Mouse (Mus musculus): ENCODE results near the gene Gm7879. TPM values are rescaled to one million over a fixed set of nuclear protein-coding genes. Genes with fewer than 3 reads are reported as not detected.
"Not testable (repeated sequence)": the region's sequence is repeated elsewhere in the genome, so short reads cannot be mapped to it uniquely, and the experiment has no call there.

The Gm7879 gene
- polyA plus RNA-seq (2015; fragmentation: Nextera tagmentation; extraction: Ambion mirVana), result 0.48 TPM in 1 of 2 replicates, not detected in the other

DNA sequence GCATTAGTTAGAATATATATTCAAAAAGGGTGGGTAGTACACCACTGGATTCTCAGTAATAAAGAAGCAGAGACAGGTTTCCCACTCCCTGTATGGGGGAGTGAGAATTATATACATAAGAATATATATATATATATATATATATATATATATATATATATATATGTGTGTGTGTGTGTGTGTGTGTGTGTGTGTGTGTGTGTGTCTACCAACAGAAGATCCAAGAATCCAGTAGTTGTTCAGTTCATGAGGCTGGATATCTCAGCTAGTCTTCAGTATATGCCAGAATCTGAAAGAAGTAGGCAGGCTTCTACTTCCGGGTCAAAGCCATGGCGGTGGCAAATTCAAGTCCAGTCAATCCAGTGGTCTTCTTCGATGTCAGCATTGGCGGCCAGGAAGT, at the start of gene Gm7879:
Gene Gm7879, plus strand, starts transcription at position 301 of the 400 bp plus-strand sequence.
- not testable (repeated sequence) for H3K4me1 ChIP-seq; H3K9ac ChIP-seq; H3K4me3 ChIP-seq; H3K27me3 ChIP-seq (replicated peaks); H3K36me3 ChIP-seq; H3K27ac ChIP-seq (replicated peaks); H3K4me2 ChIP-seq; H3K9me3 ChIP-seq; ATAC-seq (ENCODE audit: extremely low read depth, insufficient number of reproducible peaks, low FRiP score, low TSS enrichment)
- WGBS, result 83% methylated on average over 4 of the region's 4 CpGs

DNA sequence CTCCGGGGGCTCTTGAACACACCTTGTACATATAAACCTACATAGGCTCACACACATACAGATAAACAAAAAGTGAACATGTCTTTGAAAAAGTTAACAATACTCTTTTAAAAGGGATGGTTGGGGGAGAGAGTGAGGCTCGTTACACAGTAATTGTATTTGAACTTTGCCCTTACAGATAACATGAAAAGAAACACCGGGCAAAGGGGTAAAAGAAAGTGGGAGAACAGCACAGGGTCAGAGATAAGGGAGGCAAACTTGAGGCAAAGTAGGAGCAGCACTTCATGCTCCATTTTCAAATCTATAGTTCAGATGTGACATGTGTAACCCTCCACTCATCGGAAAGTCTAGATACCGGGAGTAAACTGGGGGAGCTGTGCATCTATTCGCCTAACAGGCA, 49.3 kb upstream of the Gm7879 start:
- ATAC-seq (ENCODE audit: extremely low read depth, insufficient number of reproducible peaks, low FRiP score, low TSS enrichment), result no peak
- no peaks in the 10 kb centered on the region for H3K9me3 ChIP-seq
- 38% methylated on average over 6 of the region's 6 CpGs for WGBS
- H3K4me2 ChIP-seq, result no peak overlapping the region
- H3K27me3 ChIP-seq (replicated peaks), result no peaks in the 10 kb centered on the region
- H3K4me1 ChIP-seq, result peaks cover 24% of the 10 kb centered on the region
- H3K27ac ChIP-seq (replicated peaks), result no peak overlapping the region
- no peaks in the 10 kb centered on the region for H3K36me3 ChIP-seq
- H3K4me3 ChIP-seq, result no peak overlapping the region
- no peak overlapping the region for H3K9ac ChIP-seq

DNA sequence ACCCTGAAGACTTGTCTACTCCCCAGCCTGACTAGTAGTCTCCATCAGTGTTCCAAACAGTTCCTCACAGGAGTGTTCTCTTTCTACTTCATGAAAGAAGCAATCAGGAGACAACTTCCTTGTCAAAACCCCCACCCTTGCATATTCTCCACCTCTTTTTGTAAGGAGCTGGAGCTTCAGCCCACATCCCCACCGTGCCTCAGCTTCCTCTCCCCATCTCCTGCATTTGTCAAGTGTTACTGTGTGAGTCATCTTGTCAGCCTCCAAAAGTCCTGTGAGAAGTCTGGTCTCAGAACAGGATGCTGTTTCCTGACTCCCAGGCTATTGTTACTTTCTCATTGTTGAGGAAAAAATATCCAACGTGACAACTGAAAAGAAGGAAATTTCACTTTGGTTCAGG, 47.6 kb upstream of the Gm7879 start:
- no peak overlapping the region for H3K9ac ChIP-seq
- H3K27ac ChIP-seq (replicated peaks), result no peak overlapping the region
- H3K4me1 ChIP-seq, result peaks cover 25% of the 10 kb centered on the region
- H3K36me3 ChIP-seq, result no peaks in the 10 kb centered on the region
- H3K27me3 ChIP-seq (replicated peaks), result no peaks in the 10 kb centered on the region
- H3K4me3 ChIP-seq, result no peak overlapping the region
- no peak overlapping the region for H3K4me2 ChIP-seq
- H3K9me3 ChIP-seq, result no peaks in the 10 kb centered on the region
- 45% methylated on average over 2 of the region's 2 CpGs for WGBS
- no peak for ATAC-seq (ENCODE audit: extremely low read depth, insufficient number of reproducible peaks, low FRiP score, low TSS enrichment)

DNA sequence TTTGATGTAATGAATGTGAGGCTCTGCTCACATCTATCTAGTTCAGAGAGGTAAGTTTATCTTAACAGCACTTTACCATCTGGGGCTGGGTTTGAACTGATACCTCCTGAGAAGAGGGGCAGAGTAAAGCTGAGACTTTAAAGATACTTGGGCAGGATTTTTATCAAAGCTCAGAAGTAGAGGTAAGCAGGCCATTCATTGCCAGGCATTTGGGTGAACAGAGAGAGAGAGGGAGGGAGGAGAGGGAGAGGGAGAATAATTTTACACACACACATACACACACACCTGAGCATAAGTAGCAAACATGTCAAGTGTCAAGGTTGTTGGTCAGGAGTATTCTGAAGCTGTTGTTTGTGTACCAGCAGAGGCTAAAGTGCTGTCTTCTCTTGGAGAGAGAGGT, 44.7 kb upstream of the Gm7879 start, which contains the start of gene Cd38:
Gene Cd38, plus strand, starts transcription at position 301 of the 400 bp plus-strand sequence.
- no peak for ATAC-seq (ENCODE audit: extremely low read depth, insufficient number of reproducible peaks, low FRiP score, low TSS enrichment)
- no peaks in the 10 kb centered on the region for H3K36me3 ChIP-seq
- peak within 1 kb of the TSS; percentile 91 for H3K4me2 ChIP-seq

DNA sequence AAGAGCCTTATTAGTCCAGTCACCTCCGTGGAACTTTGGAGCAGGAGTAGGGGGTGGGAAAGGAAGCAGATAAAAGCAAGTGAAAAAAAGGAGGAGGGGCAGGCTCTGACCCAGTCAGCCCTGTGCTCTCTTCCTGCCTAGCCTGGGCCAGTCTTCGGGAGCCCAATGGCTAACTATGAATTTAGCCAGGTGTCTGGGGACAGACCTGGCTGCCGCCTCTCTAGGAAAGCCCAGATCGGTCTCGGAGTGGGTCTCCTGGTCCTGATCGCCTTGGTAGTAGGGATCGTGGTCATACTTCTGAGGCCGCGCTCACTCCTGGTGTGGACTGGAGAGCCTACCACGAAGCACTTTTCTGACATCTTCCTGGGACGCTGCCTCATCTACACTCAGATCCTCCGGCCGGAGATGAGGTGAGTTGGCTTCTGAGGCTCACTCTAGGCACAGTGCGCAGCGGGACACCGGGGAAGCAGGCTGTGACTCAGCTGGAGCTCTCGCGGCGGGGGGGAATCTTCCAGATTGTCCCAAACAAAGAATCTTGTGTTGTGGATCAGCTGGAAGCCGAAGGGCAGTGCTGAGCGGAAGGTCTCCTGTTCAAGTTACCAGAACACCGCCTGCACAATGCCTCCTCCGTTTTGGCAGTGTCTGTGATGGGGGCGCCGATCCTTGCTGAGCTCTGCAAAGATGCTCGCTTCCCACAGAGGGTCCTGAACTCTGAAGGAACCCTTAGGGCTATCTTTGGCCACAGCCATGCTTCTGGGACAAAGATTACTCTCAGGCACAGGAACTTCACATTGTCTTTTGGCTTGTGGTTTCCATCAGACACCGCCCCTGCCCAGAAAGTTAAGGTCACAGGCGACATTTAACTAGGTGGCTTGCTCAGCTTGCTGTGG, 44.0 kb upstream of the Gm7879 start:
- no peaks in the 10 kb centered on the region for H3K27me3 ChIP-seq (replicated peaks)
- under 1% methylated on average over 28 of the region's 28 CpGs for WGBS
- peak; percentile 32; the same call in 1 of the 2 replicates for ATAC-seq (ENCODE audit: extremely low read depth, insufficient number of reproducible peaks, low FRiP score, low TSS enrichment)

More for the DNA sequence above, 44.7 kb upstream of the Gm7879 start, which contains the start of gene Cd38:
- no peaks in the 10 kb centered on the region for H3K27me3 ChIP-seq (replicated peaks)
- no peaks in the 10 kb centered on the region for H3K9me3 ChIP-seq
- peak within 1 kb of the TSS; percentile 64 for H3K4me3 ChIP-seq
- H3K9ac ChIP-seq, result peak within 1 kb of the TSS; percentile 81
- H3K4me1 ChIP-seq, result peaks cover 23% of the 10 kb centered on the region
- peak within 1 kb of the TSS; percentile 76 for H3K27ac ChIP-seq (replicated peaks)

DNA sequence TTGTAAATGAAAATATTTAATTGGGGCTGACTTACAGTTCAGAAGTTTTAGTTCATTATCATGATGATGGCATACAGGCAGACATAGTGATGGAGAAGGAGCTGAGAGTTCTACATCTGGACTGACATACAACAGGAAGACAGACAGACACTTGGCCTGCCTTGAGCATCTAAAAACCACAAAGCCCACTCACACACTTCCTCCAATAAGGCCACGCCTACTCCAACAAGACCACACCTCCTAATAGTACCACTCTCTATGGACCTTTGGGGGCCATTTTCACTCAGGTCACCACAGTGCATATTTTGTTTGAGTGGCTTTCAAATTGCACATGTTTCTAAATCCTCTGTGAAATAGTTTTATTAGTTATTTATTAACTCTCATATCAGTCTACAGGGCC, 41.1 kb upstream of the Gm7879 start:
- no peaks in the 10 kb centered on the region for H3K27me3 ChIP-seq (replicated peaks)
- no peak overlapping the region for H3K9ac ChIP-seq
- H3K4me3 ChIP-seq, result no peak overlapping the region
- ATAC-seq (ENCODE audit: extremely low read depth, insufficient number of reproducible peaks, low FRiP score, low TSS enrichment), result no peak
- H3K4me1 ChIP-seq, result peaks cover 25% of the 10 kb centered on the region
- H3K9me3 ChIP-seq, result no peaks in the 10 kb centered on the region
- H3K36me3 ChIP-seq, result 0 out of 2 replicates have a peak, but pooled peaks cover 2% of the 10 kb centered on the region
- no peak overlapping the region for H3K4me2 ChIP-seq
- WGBS, result 62% methylated on average over 1 of the region's 1 CpGs
- H3K27ac ChIP-seq (replicated peaks), result no peak overlapping the region

More for the DNA sequence above, 44.0 kb upstream of the Gm7879 start:
- Histone ChIP-seq H3K4me2 (peak overlapping the region; percentile 91), H3K9me3 (no peaks in the 10 kb centered on the region), H3K27ac (replicated peaks) (peak overlapping the region; percentile 76), H3K4me3 (peak overlapping the region; percentile 64), H3K9ac (peak overlapping the region; percentile 81), H3K4me1 (peaks cover 23% of the 10 kb centered on the region), H3K36me3 (0 out of 2 replicates have a peak, but pooled peaks cover 2% of the 10 kb centered on the region)

DNA sequence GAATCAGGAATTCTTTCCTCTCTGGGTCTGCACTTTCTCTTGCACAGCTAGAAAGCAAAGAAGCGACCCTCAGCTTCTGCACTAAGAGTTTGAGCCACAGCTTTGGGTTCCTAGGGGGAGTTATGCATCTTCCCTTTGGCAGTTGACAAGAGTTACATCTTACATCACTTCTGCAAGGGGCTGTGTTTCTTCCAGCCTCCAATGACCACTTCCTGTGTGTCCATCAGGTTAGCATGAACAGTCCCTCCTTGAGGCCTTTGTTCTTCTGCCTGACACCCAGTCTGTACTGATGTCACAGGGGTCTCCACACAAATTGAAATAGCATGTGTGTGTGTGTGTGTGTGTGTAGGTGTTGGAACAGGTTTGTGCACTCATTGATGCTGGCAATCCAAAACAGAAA, 40.3 kb upstream of the Gm7879 start:
- H3K36me3 ChIP-seq, result 0 out of 2 replicates have a peak, but pooled peaks cover 2% of the 10 kb centered on the region
- no peak overlapping the region for H3K9ac ChIP-seq
- H3K9me3 ChIP-seq, result no peaks in the 10 kb centered on the region
- WGBS, result 54% methylated on average over 1 of the region's 1 CpGs
- peaks cover 25% of the 10 kb centered on the region for H3K4me1 ChIP-seq
- no peak overlapping the region for H3K4me2 ChIP-seq
- no peaks in the 10 kb centered on the region for H3K27me3 ChIP-seq (replicated peaks)
- no peak overlapping the region for H3K4me3 ChIP-seq
- no peak for ATAC-seq (ENCODE audit: extremely low read depth, insufficient number of reproducible peaks, low FRiP score, low TSS enrichment)
- no peak overlapping the region for H3K27ac ChIP-seq (replicated peaks)

DNA sequence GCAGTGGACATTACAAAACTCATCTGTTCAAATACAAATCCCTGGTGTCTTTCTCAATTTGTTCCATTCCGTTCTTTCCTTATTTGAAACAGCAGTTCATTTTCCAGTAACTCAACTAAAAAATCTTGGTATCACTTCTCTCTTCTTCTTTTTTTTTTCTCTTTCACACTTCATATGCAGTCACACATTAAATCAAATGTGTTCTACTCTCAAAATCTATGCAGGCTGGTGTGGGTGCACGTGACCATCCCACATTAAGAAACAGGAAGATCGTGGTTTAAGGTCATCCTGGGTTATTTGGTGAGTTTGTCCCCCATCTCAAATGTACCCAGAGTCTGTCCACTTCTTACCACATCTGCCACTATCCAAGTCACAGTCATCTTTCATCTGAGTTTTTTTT, 30.9 kb upstream of the Gm7879 start:
- Histone ChIP-seq H3K9ac (no peak overlapping the region), H3K4me2 (no peak overlapping the region), H3K4me1 (no peaks in the 10 kb centered on the region), H3K4me3 (no peak overlapping the region), H3K27ac (replicated peaks) (no peak overlapping the region), H3K36me3 (no peaks in the 10 kb centered on the region), H3K27me3 (replicated peaks) (no peaks in the 10 kb centered on the region), H3K9me3 (no peaks in the 10 kb centered on the region)
- 87% methylated on average over 3 of the region's 3 CpGs for WGBS
- no peak for ATAC-seq (ENCODE audit: extremely low read depth, insufficient number of reproducible peaks, low FRiP score, low TSS enrichment)

DNA sequence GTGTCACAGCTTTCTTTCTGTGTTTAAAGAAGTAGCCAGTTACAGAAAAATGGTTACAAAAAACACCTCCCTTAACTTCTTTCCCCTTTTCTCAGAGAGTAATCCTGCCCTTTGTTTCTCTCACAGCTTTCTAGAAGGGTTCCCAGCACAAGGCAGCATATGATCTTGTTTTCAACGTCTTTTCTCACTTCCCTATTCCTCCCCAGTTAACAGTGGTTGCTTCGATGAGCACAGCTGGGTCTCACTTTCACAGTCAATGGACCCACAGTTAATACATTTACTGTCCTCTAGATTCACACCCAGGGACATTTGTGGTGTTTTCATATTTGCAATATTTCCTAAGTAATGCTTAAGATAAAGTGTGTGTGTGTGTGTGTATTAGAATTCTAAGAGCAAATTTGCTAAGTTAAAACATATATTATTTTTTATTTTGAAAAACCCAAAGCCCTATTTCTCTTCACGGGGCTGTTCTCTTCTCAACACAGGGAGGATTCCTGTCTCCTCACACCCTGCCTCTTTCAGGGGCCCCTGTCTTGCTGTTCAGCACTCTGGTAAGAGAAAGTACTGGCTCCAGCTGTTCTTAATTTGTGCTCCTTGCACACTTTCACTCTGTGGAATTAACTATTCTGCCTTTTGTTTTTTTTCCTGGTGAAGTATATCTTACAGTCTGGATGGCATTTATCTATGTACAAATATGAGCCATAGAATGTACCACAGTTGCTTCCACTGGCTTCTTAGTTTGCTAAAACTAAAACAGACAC, 27.7 kb upstream of the Gm7879 start:
- Histone ChIP-seq H3K27me3 (replicated peaks) (no peaks in the 10 kb centered on the region), H3K4me2 (no peak overlapping the region), H3K4me3 (no peak overlapping the region), H3K9ac (no peak overlapping the region), H3K4me1 (peaks cover 6% of the 10 kb centered on the region), H3K27ac (replicated peaks) (no peak overlapping the region), H3K9me3 (no peaks in the 10 kb centered on the region), H3K36me3 (no peaks in the 10 kb centered on the region)
- WGBS, result 35% methylated on average over 3 of the region's 3 CpGs
- no peak for ATAC-seq (ENCODE audit: extremely low read depth, insufficient number of reproducible peaks, low FRiP score, low TSS enrichment)

DNA sequence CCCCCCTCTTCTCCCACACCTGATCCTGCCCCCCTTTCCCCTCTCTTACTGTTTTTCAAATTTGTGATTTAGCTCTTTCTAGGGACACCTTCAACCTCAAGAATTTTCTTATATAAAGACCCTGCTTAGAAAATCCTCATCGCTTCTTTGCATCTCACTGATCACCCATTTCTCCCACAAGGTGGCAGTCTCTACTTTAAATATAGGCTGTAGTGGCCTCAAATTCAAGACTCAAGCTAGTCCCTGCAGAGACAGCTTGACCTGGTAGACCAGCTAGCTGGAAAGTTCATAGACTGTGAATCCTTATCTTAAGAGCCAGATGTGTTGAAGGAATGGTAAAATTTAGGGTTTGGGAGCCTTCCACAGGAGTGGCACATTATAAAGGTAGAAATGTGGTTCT, 20.6 kb upstream of the Gm7879 start:
- no peaks in the 10 kb centered on the region for H3K36me3 ChIP-seq
- 21% methylated on average over 1 of the region's 1 CpGs for WGBS
- H3K9ac ChIP-seq, result no peak overlapping the region
- H3K9me3 ChIP-seq, result no peaks in the 10 kb centered on the region
- no peak overlapping the region for H3K27ac ChIP-seq (replicated peaks)
- H3K4me1 ChIP-seq, result peaks cover 9% of the 10 kb centered on the region
- ATAC-seq (ENCODE audit: extremely low read depth, insufficient number of reproducible peaks, low FRiP score, low TSS enrichment), result no peak
- H3K4me3 ChIP-seq, result no peak overlapping the region
- H3K4me2 ChIP-seq, result no peak overlapping the region
- no peaks in the 10 kb centered on the region for H3K27me3 ChIP-seq (replicated peaks)

DNA sequence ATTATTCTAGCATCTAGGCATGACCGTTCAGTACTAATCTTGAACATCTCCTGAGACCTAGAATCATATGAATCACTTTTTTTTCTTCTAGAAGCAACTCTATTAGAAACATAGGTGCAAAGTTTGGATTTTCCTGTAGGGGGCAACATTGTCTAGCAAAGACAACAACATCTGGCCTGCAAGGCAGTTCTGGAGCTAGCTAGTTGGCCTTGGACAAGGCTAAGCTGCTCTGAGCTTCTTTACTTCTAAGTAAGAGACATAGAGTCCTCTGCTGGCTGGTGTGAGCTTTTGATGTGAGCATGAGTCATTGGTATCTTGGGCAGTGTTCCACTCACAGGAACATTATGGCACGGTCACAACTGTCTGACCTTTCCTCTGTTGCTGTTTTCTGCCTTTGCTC, 18.8 kb upstream of the Gm7879 start:
- no peak for ATAC-seq (ENCODE audit: extremely low read depth, insufficient number of reproducible peaks, low FRiP score, low TSS enrichment)
- H3K27me3 ChIP-seq (replicated peaks), result no peaks in the 10 kb centered on the region
- H3K4me2 ChIP-seq, result no peak overlapping the region
- no peaks in the 10 kb centered on the region for H3K9me3 ChIP-seq
- H3K4me3 ChIP-seq, result no peak overlapping the region
- H3K36me3 ChIP-seq, result no peaks in the 10 kb centered on the region
- 57% methylated on average over 2 of the region's 2 CpGs for WGBS
- no peak overlapping the region for H3K27ac ChIP-seq (replicated peaks)
- peaks cover 9% of the 10 kb centered on the region for H3K4me1 ChIP-seq
- H3K9ac ChIP-seq, result no peak overlapping the region

All from heart, embryonic 13.5 days (tissue).